Mouse (Mus musculus) liver, embryonic 15.5 days (tissue): ENCODE data around the gene Sik3. TPM values are rescaled to one million over a fixed set of nuclear protein-coding genes. Genes with fewer than 3 reads are reported as not detected.

Experiments used
- ATAC-seq: fragments of 200-750 bp; cut with Nextera tagmentation; 2 replicates; pipeline ENCODE4 v1.8.0; 2017; ENCODE audit warnings: moderate number of reproducible peaks, mild to moderate bottlenecking, moderate library complexity; ENCODE audit not compliant: insufficient read depth
- H3K27ac ChIP-seq: fragments of 300-500 bp; sonication (generic); replicated peaks from 2 replicates; pipeline ENCODE4 v1.5.1; 2015; ENCODE audit warnings: mild to moderate bottlenecking, inconsistent platforms
- H3K27me3 ChIP-seq: fragments of 300-500 bp; sonication (generic); 2 replicates; pipeline ENCODE4 v1.6.1; 2015; ENCODE audit warnings: mild to moderate bottlenecking, inconsistent platforms
- H3K36me3 ChIP-seq: fragments of 300-500 bp; sonication (generic); replicated peaks from 2 replicates; pipeline ENCODE4 v1.6.1; 2015; ENCODE audit warnings: moderate library complexity, mild to moderate bottlenecking, inconsistent platforms
- H3K4me1 ChIP-seq: fragments of 300-500 bp; sonication (generic); replicated peaks from 2 replicates; pipeline ENCODE4 v1.6.1; 2015; ENCODE audit warnings: inconsistent platforms
- H3K4me2 ChIP-seq: fragments of 300-500 bp; sonication (generic); 2 replicates; pipeline ENCODE4 v1.6.1; 2015; ENCODE audit warnings: moderate library complexity, mild to moderate bottlenecking, inconsistent platforms
- H3K4me3 ChIP-seq: fragments of 300-500 bp; sonication (generic); replicated peaks from 2 replicates; pipeline ENCODE4 v1.5.1; 2015; ENCODE audit warnings: mild to moderate bottlenecking, inconsistent platforms
- H3K9ac ChIP-seq: fragments of 300-500 bp; sonication (generic); 2 replicates; pipeline ENCODE4 v1.6.1; 2015; ENCODE audit warnings: moderate library complexity, mild to moderate bottlenecking, inconsistent platforms
- H3K9me3 ChIP-seq: fragments of 300-500 bp; sonication (generic); replicated peaks from 2 replicates; pipeline ENCODE4 v1.6.1; 2016; ENCODE audit warnings: inconsistent platforms
- WGBS: fragments of 180-500 bp; shearing (Covaris S2); methylation state at CpG from one replicate; pipeline ENCODE4 v1.1.7; 2015; ENCODE audit warnings: mixed read lengths; ENCODE audit not compliant: insufficient replicate concordance; 5-methylcytosine and 5-hydroxymethylcytosine counted together
- polyA plus RNA-seq: library from polyadenylated mRNA; unstranded; fragments of >200 nt; fragmentation: Nextera tagmentation; extraction: Ambion mirVana; gene quantifications from 2 replicates; pipeline ENCODE4 v1.2.1, GENCODE M21; 2015

The Sik3 gene
- polyA plus RNA-seq, 1 experiment from 2014 or later: 3.2 TPM

GRCm38 (mm10) chr9:46033058-46033457, 20.4 kb downstream of the Sik3 start:
- no peak overlapping the region for H3K4me2 ChIP-seq
- H3K36me3 ChIP-seq: no peaks in the 10 kb centered on the region
- WGBS: 47% methylated on average over 1 of the region's 1 CpGs
- peaks cover 17% of the 10 kb centered on the region; the same call in 1 of the 2 replicates for H3K4me1 ChIP-seq
- H3K27ac ChIP-seq: no peak overlapping the region
- H3K27me3 ChIP-seq: no peaks in the 10 kb centered on the region
- ATAC-seq: no peak
- no peaks in the 10 kb centered on the region for H3K9me3 ChIP-seq
- H3K4me3 ChIP-seq: no peak overlapping the region
- no peak overlapping the region for H3K9ac ChIP-seq

- Histone ChIP-seq H3K4me3 (no peak overlapping the region), H3K4me2 (no peak overlapping the region), H3K27me3 (no peaks in the 10 kb centered on the region), H3K27ac (0 out of 2 replicates have a peak overlapping the region, but pooled peaks have one; percentile 6), H3K9me3 (no peaks in the 10 kb centered on the region), H3K36me3 (no peaks in the 10 kb centered on the region), H3K4me1 (peaks cover 21% of the 10 kb centered on the region; the same call in 1 of the 2 replicates), H3K9ac (no peak overlapping the region)
- WGBS: 34% methylated on average over 3 of the region's 3 CpGs
- no peak for ATAC-seq
Observed at GRCm38 (mm10) chr9:46033862-46034261, 21.2 kb downstream of the Sik3 start.

- ATAC-seq: no peak
- Histone ChIP-seq H3K36me3 (no peaks in the 10 kb centered on the region), H3K4me2 (no peak overlapping the region), H3K4me3 (no peak overlapping the region), H3K4me1 (peaks cover 21% of the 10 kb centered on the region; the same call in 1 of the 2 replicates), H3K9me3 (no peaks in the 10 kb centered on the region), H3K27me3 (no peaks in the 10 kb centered on the region), H3K9ac (no peak overlapping the region), H3K27ac (no peak overlapping the region)
- WGBS: 64% methylated on average over 9 of the region's 9 CpGs
Observed at GRCm38 (mm10) chr9:46035290-46035871, 22.8 kb downstream of the Sik3 start.

- no peaks in the 10 kb centered on the region for H3K36me3 ChIP-seq
- no peaks in the 10 kb centered on the region for H3K9me3 ChIP-seq
- no peak overlapping the region for H3K27ac ChIP-seq
- peaks cover 15% of the 10 kb centered on the region; the same call in 1 of the 2 replicates for H3K4me1 ChIP-seq
- H3K9ac ChIP-seq: no peak overlapping the region
- ATAC-seq: no peak
- H3K4me3 ChIP-seq: no peak overlapping the region
- H3K4me2 ChIP-seq: no peak overlapping the region
- no peaks in the 10 kb centered on the region for H3K27me3 ChIP-seq
- 83% methylated on average over 8 of the region's 8 CpGs for WGBS
Observed at GRCm38 (mm10) chr9:46036881-46037280, 24.3 kb downstream of the Sik3 start.

GRCm38 (mm10) chr9:46038786-46039185, 26.2 kb downstream of the Sik3 start:
- Histone ChIP-seq H3K27ac (no peak overlapping the region), H3K36me3 (no peaks in the 10 kb centered on the region), H3K27me3 (no peaks in the 10 kb centered on the region), H3K4me2 (no peak overlapping the region), H3K4me3 (no peak overlapping the region), H3K9ac (no peak overlapping the region), H3K4me1 (peaks cover 7% of the 10 kb centered on the region; the same call in 1 of the 2 replicates), H3K9me3 (no peaks in the 10 kb centered on the region)
- no peak for ATAC-seq
- 86% methylated on average over 13 of the region's 13 CpGs for WGBS

- Histone ChIP-seq H3K36me3 (no peaks in the 10 kb centered on the region), H3K9me3 (no peaks in the 10 kb centered on the region), H3K4me3 (no peak overlapping the region), H3K27ac (no peak overlapping the region), H3K9ac (no peak overlapping the region), H3K27me3 (no peaks in the 10 kb centered on the region), H3K4me1 (peaks cover 6% of the 10 kb centered on the region; the same call in 1 of the 2 replicates), H3K4me2 (no peak overlapping the region)
- WGBS: 36% methylated on average over 2 of the region's 2 CpGs
- no peak for ATAC-seq
Observed at GRCm38 (mm10) chr9:46041186-46041585, 28.6 kb downstream of the Sik3 start.

- H3K27me3 ChIP-seq: no peaks in the 10 kb centered on the region
- no peak overlapping the region for H3K4me3 ChIP-seq
- no peak overlapping the region for H3K4me2 ChIP-seq
- H3K9ac ChIP-seq: no peak overlapping the region
- no peak overlapping the region for H3K27ac ChIP-seq
- peaks cover 6% of the 10 kb centered on the region; the same call in 1 of the 2 replicates for H3K4me1 ChIP-seq
- no peaks in the 10 kb centered on the region for H3K9me3 ChIP-seq
- H3K36me3 ChIP-seq: no peaks in the 10 kb centered on the region
- ATAC-seq: no peak
- 80% methylated on average over 3 of the region's 3 CpGs for WGBS
Observed at GRCm38 (mm10) chr9:46042387-46042786, 29.8 kb downstream of the Sik3 start.

GRCm38 (mm10) chr9:46043626-46044025, 31.0 kb downstream of the Sik3 start:
- H3K4me3 ChIP-seq: no peak overlapping the region
- no peak overlapping the region for H3K4me2 ChIP-seq
- no peak for ATAC-seq
- H3K9ac ChIP-seq: no peak overlapping the region
- no peaks in the 10 kb centered on the region for H3K27me3 ChIP-seq
- WGBS: 75% methylated on average over 8 of the region's 8 CpGs
- no peaks in the 10 kb centered on the region for H3K36me3 ChIP-seq
- H3K4me1 ChIP-seq: no peaks in the 10 kb centered on the region
- no peak overlapping the region for H3K27ac ChIP-seq
- H3K9me3 ChIP-seq: no peaks in the 10 kb centered on the region

GRCm38 (mm10) chr9:46046724-46047517, 34.3 kb downstream of the Sik3 start:
- Histone ChIP-seq H3K27ac (no peak overlapping the region), H3K27me3 (no peaks in the 10 kb centered on the region), H3K4me2 (no peak overlapping the region), H3K9ac (no peak overlapping the region), H3K4me1 (peaks cover 20% of the 10 kb centered on the region), H3K9me3 (no peaks in the 10 kb centered on the region), H3K36me3 (no peaks in the 10 kb centered on the region), H3K4me3 (no peak overlapping the region)
- WGBS: 72% methylated on average over 11 of the region's 11 CpGs
- ATAC-seq: no peak

- no peak for ATAC-seq
- 39% methylated on average over 7 of the region's 7 CpGs for WGBS
- Histone ChIP-seq H3K9me3 (no peaks in the 10 kb centered on the region), H3K27ac (no peak overlapping the region), H3K27me3 (no peaks in the 10 kb centered on the region), H3K4me1 (peaks cover 23% of the 10 kb centered on the region), H3K9ac (no peak overlapping the region), H3K4me2 (no peak overlapping the region), H3K4me3 (no peak overlapping the region), H3K36me3 (no peaks in the 10 kb centered on the region)
Observed at GRCm38 (mm10) chr9:46049525-46049924, 36.9 kb downstream of the Sik3 start.

GRCm38 (mm10) chr9:46050203-46050602, 37.6 kb downstream of the Sik3 start:
- no peak for ATAC-seq
- Histone ChIP-seq H3K4me3 (no peak overlapping the region), H3K4me1 (peaks cover 23% of the 10 kb centered on the region), H3K9ac (no peak overlapping the region), H3K9me3 (no peaks in the 10 kb centered on the region), H3K27ac (no peak overlapping the region), H3K4me2 (no peak overlapping the region), H3K36me3 (no peaks in the 10 kb centered on the region), H3K27me3 (no peaks in the 10 kb centered on the region)
- WGBS: 71% methylated on average over 8 of the region's 8 CpGs
